Mouse (Mus musculus) gastrocnemius, postnatal 4 days (tissue): ENCODE measurements at regions not wholly inside any gene's neighbourhood (a gene's known extent, or its start where the extent isn't known, plus 50 kb on each side); places are given as distances from the start of the nearest gene placed in this dataset.

Source experiments
- DNase-seq, 2 experiments: peaks; one replicate each; pipeline ENCODE4 v3.0.0; 2021 to 2022; ENCODE audit warnings: low spot score in 2 of 2, mixed read lengths in 2 of 2

DNA sequence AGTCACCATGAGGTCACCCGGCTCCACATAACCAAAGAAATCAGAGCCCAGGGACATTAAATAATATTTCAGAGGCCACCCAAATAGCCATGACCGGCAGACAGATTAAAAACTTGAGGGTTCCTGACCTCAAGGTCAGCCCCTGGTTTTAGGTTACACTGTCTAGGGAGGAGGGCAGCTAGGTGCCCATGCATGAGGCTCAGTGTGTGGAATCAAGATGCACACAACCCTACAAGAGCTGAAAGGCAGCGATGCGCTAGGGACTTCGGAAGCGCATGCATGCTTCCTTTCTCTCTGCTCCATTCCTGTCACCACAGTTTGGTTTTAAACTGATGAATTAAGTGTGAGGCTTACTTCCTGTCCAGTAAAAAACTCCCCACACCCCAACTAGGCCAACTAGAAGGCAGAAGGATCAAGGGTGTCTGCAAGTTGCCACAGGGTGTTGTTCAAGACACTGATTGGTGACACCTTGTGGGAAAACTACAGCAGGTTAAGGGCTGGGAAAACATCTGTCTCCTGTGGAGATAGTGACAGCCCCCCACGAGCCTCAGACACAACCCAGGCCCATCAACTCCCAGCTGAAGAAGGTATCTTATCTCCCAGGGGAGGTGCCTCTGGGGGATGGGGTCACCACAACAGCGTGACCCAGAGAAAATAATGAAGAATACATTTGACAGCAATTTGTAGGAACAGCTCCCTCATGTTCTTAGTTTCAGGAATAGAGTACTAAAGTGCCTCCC, 127.2 kb upstream of the Gdnf start:
- DNase-seq, result no peak

DNA sequence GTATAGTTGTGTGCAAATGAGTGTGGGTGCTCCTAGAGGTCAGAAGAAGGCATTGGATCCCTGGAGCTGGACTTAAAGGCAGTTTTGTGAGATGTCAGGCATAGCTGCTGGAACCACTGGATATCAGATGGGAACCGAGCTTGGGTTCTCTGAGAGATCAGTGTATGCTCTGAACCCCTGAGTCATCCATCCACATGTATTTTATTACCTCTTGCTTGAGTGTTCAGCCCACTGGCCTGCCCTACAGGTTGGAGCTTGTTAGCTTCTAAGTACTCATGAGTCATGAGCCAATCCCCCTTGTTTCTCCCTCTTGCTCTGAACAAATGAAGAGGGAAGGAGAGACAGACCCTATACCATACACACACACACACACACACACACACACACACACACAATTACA, 119.4 kb upstream of the Gdnf start:
- DNase-seq, result no peak

DNA sequence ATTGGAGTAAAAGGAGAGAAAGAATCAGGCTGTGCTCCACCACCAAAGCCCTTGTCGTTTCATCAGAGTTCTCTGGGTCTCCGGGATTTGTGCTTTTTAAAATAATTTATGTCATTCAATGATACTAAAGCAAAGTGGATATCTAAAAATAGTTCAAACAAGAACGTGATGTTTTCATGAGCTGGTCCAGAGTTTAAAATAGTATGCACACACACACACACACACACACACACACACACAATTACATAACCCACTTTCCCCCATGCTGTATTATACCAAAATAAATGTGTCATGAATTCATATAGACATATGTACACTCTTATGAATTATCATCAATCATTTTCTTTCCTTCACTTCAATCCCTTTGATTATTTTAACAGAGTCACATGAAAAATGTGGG, 118.5 kb upstream of the Gdnf start:
- no peak for DNase-seq

DNA sequence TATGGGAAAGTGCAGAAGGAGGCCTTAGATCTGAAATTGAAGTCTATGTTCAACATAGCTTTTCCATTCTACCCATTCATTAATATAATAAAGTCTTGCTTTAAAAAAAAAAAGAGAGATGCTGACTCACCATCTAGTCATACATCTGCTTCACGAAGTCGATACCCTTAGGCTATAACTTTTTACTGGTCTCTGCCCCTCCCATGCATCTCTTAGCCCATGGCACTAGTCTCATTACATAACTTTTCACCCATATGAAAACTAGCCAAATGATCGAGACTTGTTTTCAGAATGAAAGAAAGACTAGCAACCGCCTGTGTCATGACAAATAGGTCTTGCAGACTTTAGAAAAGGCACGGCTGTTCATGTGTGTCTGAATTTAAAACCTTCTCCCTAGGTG, 116.6 kb upstream of the Gdnf start:
- no peak for DNase-seq

DNA sequence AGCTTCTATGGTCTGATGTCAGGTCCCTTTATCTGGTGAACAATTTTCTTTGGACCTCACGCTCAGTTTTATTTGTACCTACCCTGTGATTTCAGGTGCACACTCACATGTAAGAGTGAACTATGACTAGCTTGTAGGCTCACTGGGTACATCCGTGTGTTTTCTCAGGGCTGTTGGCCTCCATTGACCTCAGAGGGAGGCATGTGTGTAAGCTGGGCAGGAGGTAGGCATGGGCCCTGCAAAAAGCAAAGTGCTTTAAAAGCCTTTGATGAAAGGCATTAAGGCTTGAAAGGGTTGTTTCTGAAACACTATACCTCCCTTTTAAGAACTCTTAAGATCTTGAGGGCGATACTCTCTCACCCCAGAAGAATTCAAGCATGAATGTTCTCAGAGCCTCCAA, 112.9 kb upstream of the Gdnf start:
- no peak for DNase-seq

DNA sequence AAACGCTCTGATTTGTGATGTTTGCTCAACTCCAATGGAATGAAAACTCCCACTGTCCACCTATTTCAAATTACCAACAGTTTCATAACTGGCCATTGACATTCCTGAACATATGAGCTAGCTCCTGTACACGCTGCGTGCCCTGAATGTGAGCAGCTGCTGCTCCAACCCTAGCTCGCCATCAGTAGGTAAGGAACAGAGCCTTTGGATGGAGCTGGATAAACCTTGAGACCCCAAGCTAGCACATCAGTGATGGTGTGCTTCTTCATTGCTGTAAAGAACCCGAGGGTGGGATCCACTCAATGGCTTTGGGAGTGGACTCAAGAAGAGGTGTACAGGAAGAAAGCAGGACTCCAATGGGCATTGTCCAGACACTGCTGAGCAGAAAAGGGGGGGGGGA, 101.8 kb upstream of the Gdnf start:
- no peak for DNase-seq

DNA sequence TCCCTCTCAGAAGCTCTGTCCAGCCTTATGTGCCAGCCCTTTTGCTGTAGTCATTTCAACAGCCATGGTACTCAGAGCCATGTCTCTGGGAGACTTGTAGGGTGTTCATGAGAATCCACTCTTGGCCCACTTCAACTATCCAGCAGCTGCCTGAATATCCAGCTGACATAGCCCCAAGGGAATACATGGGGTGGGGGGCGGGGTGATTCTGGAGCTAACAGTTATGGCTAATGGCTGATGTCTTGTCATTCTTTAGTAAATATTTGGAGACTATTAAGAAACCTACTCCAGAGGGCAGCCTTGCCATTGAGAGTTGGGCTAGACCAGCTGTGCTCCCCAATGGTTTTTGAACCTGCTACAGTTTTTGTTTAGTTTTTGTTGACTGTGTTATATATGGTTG, 96.0 kb upstream of the Gdnf start:
- DNase-seq, result no peak

DNA sequence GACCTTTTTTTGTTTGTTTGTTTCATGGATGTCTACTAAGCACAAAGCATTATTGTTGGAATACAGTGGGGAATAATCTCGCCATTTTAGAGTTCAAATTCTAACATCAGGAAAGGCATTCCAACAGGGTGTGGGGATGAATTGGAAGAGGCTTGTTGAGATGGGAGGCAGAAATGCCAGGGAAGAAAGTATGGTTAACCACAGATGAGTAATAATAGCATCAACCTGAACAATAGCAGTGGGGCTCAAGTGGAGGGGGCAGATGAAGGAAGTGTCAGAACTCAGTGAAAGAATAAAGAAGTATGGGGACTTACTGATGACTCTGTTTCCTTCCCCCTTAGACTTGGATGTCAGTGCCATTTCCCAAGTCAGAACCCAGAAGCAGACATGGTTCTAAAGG, 94.5 kb upstream of the Gdnf start:
- no peak for DNase-seq

DNA sequence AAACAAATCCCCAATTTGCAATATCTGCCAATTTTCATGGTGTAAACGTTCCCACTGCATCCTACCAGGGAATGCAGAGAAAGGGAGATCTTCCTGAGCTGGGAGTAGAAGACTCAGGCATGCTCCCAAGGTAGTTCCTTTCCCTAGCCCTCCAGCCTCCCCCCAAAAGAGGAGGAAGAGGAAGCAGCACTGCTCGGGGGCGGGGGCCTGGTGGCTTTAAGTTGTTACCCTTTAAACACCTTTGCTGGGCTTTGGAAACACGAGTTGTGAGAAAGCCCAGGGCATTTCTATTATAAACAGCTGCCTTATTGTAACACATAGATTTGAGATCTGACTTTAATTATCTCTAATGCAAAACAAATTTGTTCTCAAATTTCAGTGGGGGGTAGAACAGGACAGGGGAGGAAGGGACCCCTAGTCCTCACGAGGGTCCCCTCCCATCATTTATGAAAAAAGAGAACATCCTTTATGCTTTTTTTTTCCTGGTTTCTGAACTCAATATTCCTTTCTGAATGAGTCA, 87.4 kb upstream of the Gdnf start:
- DNase-seq, result no peak

DNA sequence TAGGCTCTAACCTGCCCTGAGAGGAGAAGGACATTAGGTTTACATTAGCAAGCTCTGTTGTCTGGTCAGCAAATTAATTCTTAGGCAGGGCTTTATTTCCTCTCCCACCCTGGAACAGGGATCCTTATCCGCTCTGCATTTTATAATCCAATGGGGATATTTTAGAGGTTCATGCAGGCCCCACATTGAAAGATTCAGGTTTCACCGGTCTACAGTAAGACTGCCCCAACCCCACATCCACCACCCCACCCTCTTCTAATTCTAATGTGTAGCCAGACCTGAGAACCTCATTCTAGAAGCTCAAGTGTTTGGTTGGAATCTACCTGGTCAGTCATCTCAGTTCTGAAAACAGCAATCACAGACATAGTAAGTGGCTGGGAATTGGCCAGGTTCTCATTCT, 86.9 kb upstream of the Gdnf start:
- no peak for DNase-seq

DNA sequence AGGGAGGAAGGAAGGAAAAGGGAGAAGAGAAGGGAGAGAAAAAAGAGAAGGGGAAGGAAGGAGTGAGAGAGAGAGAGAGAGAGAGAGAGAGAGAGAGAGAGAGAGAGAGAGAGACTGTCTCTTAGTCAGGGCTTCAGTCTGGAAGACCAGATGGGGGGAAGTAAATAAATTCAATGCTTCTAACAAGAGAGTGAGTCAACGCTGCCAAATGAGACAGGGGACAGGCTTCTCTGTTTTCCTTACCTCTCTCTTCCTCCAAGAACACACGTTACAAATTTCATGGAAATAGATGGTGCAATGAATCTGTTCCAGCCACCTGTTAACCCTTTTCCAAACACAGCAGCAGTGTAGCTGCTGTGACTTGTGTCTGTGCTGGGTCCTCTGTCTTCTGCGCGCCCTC, 85.1 kb upstream of the Gdnf start:
- DNase-seq, result no peak

DNA sequence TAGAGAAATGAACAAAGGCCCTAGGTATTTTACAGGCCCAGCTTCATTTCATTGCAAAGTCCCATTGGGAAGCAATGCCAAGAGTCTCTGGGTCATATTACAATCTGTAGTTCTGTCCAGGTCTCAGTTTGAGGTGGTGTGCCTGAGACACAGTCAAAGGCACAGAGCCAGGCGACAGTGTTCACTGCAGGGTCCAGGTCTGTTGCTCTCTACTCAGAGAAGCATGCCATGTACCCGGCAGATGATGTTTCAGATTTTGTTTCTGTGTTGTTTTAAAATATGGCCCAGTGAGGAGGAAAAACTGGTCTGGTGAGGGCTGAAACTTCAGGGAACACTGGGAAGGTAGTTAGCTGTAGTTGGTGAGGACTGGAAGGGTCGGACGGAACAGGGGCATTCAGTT, 63.1 kb upstream of the Gdnf start:
- DNase-seq, result no peak

DNA sequence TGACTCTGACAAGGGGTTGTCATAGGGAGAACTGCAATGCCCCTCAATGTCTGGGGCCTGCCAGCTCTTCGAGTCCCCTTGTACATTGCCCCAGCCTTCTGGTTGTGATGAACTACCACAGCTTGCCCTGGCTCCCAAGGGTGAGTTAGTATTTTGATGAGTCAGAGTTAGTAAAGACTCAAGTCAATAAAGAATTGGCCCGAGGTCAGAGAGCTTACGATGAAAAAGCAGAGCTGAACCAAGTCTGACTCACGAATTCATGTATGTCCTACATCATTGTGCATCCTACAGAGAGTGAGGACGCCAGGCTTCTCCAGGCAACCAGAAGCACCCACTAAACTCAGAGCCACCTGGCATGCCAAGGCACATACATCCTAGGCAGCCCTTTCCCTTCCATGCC, 60.2 kb upstream of the Gdnf start:
- no peak for DNase-seq
